Mouse (Mus musculus): Measurements from ENCODE around the gene Phospho1.

DNA sequence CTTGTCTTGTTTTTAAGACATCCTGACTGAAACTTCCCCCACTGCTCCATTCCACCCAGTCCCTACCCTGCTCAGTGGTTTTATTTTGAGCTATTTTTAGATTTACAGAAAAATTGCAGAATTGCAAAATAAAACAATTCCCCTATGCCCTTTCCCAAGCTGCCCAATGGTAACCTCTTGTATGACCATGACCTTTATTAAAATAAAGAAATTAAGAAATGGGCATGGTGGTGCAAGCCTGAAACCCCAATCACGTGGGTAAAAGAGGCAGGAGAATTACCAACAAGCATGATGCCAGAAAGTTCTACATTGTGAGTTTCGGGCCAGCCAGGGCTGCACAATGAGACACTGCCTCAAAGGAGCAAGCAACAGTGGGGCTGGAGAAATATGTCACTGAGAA is 26.6 kb downstream of the Phospho1 start:
- TF ChIP-seq POLR2A (IDR thresholded peaks at IDR 0.05; ENCODE audit: extremely low read depth, insufficient read depth, low read length) = no peak
- TF ChIP-seq CTCF (IDR thresholded peaks at IDR 0.05; ENCODE audit: low read depth, low read length) = no peak

All from liver, adult 2 months (tissue).